Mouse (Mus musculus) ES-Bruce4 (cell line): Measurements from ENCODE around the gene Kirrel3.

ENCODE experiments used
- CTCF ChIP-seq: IDR thresholded peaks from one replicate; pipeline ENCODE4 v1.8.1; 2011; ENCODE audit warnings: low read depth, low read length
- EP300 ChIP-seq: IDR thresholded peaks from 2 replicates; pipeline ENCODE4 v1.6.1; 2011; ENCODE audit warnings: low read depth, low read length; ENCODE audit not compliant: insufficient read depth
- POLR2A ChIP-seq: IDR thresholded peaks from one replicate; pipeline ENCODE4 v1.8.1; 2011; ENCODE audit warnings: low read length; ENCODE audit not compliant: insufficient read depth

GRCm38 (mm10) chr9:34663412-34663811 lies 177.7 kb downstream of the Kirrel3 start:
- no peak for TF ChIP-seq CTCF
- TF ChIP-seq POLR2A, result no peak
- no peak for TF ChIP-seq EP300
